Mouse (Mus musculus) right cerebral cortex, adult 18-20 months (tissue): ENCODE measurements around the gene Gm17361.
"Not testable (repeated sequence)": the region's sequence is repeated elsewhere in the genome, so short reads cannot be mapped to it uniquely, and the experiment has no call there.

Experiments
- DNase-seq: peaks from one replicate; pipeline ENCODE4 v3.0.0; 2022; ENCODE audit warnings: mixed read lengths

The Gm17361 gene

GRCm38 (mm10) chrX:125003863-125004262 lies at the start of gene Gm17361:
Gene Gm17361, plus strand, starts transcription at chrX:125004163.
- DNase-seq = not testable (repeated sequence)
